Mouse (Mus musculus) liver, postnatal 0 days (tissue): Measurements from ENCODE around the gene Cherp. TPM values are rescaled to one million over a fixed set of nuclear protein-coding genes. Genes with fewer than 3 reads are reported as not detected.

Experiments used
- ATAC-seq: fragments of 200-750 bp; cut with Nextera tagmentation; 2 replicates; pipeline ENCODE4 v1.8.0; 2017; ENCODE audit warnings: mild to moderate bottlenecking, moderate library complexity
- DNase-seq: peaks from one replicate; pipeline ENCODE4 v3.0.0-alpha.2; 2016
- H3K27ac ChIP-seq: fragments of 300-500 bp; sonication (generic); 2 replicates; pipeline ENCODE4 v1.5.1; 2014; ENCODE audit warnings: antibody characterized with exemption, moderate library complexity, mild to moderate bottlenecking, low read depth
- H3K27me3 ChIP-seq: fragments of 300-500 bp; sonication (generic); 2 replicates; pipeline ENCODE4 v1.6.1; 2014; ENCODE audit warnings: low read length, control low read depth, mixed read lengths; ENCODE audit not compliant: insufficient read depth
- H3K36me3 ChIP-seq: fragments of 300-500 bp; sonication (generic); replicated peaks from 2 replicates; pipeline ENCODE4 v1.6.1; 2014; ENCODE audit warnings: mild to moderate bottlenecking, control low read depth, low read length, moderate library complexity, mixed read lengths; ENCODE audit not compliant: insufficient read depth
- H3K4me1 ChIP-seq: fragments of 300-500 bp; sonication (generic); 2 replicates; pipeline ENCODE4 v1.6.1; 2014; ENCODE audit warnings: antibody characterized with exemption, mild to moderate bottlenecking, control low read depth; ENCODE audit not compliant: insufficient read depth
- H3K4me2 ChIP-seq: fragments of 300-500 bp; sonication (generic); 2 replicates; pipeline ENCODE4 v1.6.1; 2014; ENCODE audit warnings: low read depth, mild to moderate bottlenecking, low read length, moderate library complexity, mixed read lengths
- H3K4me3 ChIP-seq: fragments of 300-500 bp; sonication (generic); 2 replicates; pipeline ENCODE4 v1.5.1; 2014; ENCODE audit warnings: low read depth, low read length
- H3K9ac ChIP-seq: fragments of 300-500 bp; sonication (generic); replicated peaks from 2 replicates; pipeline ENCODE4 v1.6.1; 2014; ENCODE audit warnings: mild to moderate bottlenecking, moderate library complexity
- H3K9me3 ChIP-seq: fragments of 300-500 bp; sonication (generic); 2 replicates; pipeline ENCODE4 v1.6.1; 2016; ENCODE audit warnings: mild to moderate bottlenecking, control low read depth, low read length, mixed read lengths
- CTCF ChIP-seq: sonication (generic); IDR thresholded peaks from 2 replicates; pipeline ENCODE4 v1.5.1; 2016; ENCODE audit warnings: antibody characterized with exemption, low read depth
- EP300 ChIP-seq: IDR thresholded peaks from 2 replicates; pipeline ENCODE4 v1.6.1; 2016; ENCODE audit warnings: antibody characterized with exemption, low read depth, mild to moderate bottlenecking
- WGBS: fragments of 180-500 bp; shearing (Covaris S2); extraction: QIAGEN DNeasy Blood & Tissue Kit; methylation state at CpG from one replicate; pipeline ENCODE4 v1.1.7; 2014; ENCODE audit not compliant: insufficient replicate concordance; 5-methylcytosine and 5-hydroxymethylcytosine counted together
- polyA plus RNA-seq: library from polyadenylated mRNA; unstranded; fragments of >200 nt; fragmentation: Nextera tagmentation; extraction: Ambion mirVana; gene quantifications from 2 replicates; pipeline ENCODE4 v1.2.1, GENCODE M21; 2015

Gene Cherp
- polyA plus RNA-seq, 1 experiment from 2014 or later = 11.2 TPM

- Histone ChIP-seq H3K4me1 (peaks cover 56% of the 10 kb centered on the region), H3K36me3 (no peaks in the 10 kb centered on the region), H3K9me3 (no peaks in the 10 kb centered on the region), H3K27ac (no peak overlapping the region), H3K27me3 (no peaks in the 10 kb centered on the region), H3K9ac (no peak overlapping the region; the same call in 1 of the 2 replicates), H3K4me3 (no peak overlapping the region), H3K4me2 (no peak overlapping the region)
- TF ChIP-seq EP300 = no peak
- 0 out of 2 replicates have a peak, but pooled peaks have one; percentile 9 for TF ChIP-seq CTCF
- DNase-seq (no peak), ATAC-seq (peak; percentile 33; the same call in 1 of the 2 replicates)
Measured at GRCm38 (mm10) chr8:72504637-72505314, 29.8 kb upstream of the Cherp start.

- Histone ChIP-seq H3K36me3 (no peaks in the 10 kb centered on the region), H3K4me1 (peaks cover 52% of the 10 kb centered on the region), H3K9ac (no peak overlapping the region), H3K9me3 (no peaks in the 10 kb centered on the region), H3K4me2 (no peak overlapping the region), H3K27ac (no peak overlapping the region), H3K4me3 (no peak overlapping the region), H3K27me3 (no peaks in the 10 kb centered on the region)
- DNase-seq (no peak), ATAC-seq (no peak)
- TF ChIP-seq EP300 (no peak), CTCF (no peak)
Measured at GRCm38 (mm10) chr8:72504137-72504536, 29.1 kb upstream of the Cherp start.

- H3K27ac ChIP-seq = no peak overlapping the region
- H3K27me3 ChIP-seq = no peaks in the 10 kb centered on the region
- 81% methylated on average over 1 of the region's 1 CpGs for WGBS
- H3K4me1 ChIP-seq = peaks cover 25% of the 10 kb centered on the region
- H3K4me3 ChIP-seq = no peak overlapping the region
- ATAC-seq = no peak
- H3K4me2 ChIP-seq = no peak overlapping the region
- peaks cover 14% of the 10 kb centered on the region for H3K36me3 ChIP-seq
- TF ChIP-seq EP300 = no peak
- no peak for TF ChIP-seq CTCF
- H3K9ac ChIP-seq = no peak overlapping the region
- DNase-seq = no peak
- no peaks in the 10 kb centered on the region for H3K9me3 ChIP-seq
Measured at GRCm38 (mm10) chr8:72500521-72500931, 25.5 kb upstream of the Cherp start.

GRCm38 (mm10) chr8:72499521-72500284 lies 24.7 kb upstream of the Cherp start:
- DNase-seq (no peak), ATAC-seq (no peak)
- Histone ChIP-seq H3K9ac (no peak overlapping the region), H3K4me1 (peaks cover 19% of the 10 kb centered on the region), H3K4me2 (no peak overlapping the region), H3K36me3 (peaks cover 20% of the 10 kb centered on the region), H3K27me3 (no peaks in the 10 kb centered on the region), H3K9me3 (no peaks in the 10 kb centered on the region), H3K4me3 (no peak overlapping the region), H3K27ac (no peak overlapping the region)
- TF ChIP-seq EP300 = no peak
- no peak for TF ChIP-seq CTCF
- WGBS = 84% methylated on average over 2 of the region's 2 CpGs

DNA sequence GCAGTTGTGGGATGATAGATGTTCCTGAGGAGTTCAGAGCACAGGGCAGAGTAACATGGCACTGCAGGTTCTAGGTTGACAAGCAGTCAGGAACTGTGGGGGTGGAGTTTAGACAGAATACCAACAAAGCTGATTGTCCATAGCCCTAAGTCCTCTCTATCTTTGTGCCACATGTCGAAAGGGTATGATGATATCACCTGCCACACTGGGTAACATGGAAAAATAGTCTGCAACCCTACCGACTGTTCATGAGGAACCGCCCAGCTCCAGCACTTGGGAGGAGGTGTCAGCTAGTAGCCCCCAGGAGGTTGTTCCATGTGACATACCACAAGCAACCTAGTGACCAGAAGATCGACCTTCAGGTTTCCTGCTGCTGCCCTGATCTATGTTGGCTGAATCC lies 23.5 kb upstream of the Cherp start:
- H3K4me3 ChIP-seq = no peak overlapping the region
- H3K4me1 ChIP-seq = peaks cover 16% of the 10 kb centered on the region
- H3K9ac ChIP-seq = no peak overlapping the region
- no peak overlapping the region for H3K27ac ChIP-seq
- no peak overlapping the region for H3K4me2 ChIP-seq
- TF ChIP-seq EP300 = no peak
- no peak for TF ChIP-seq CTCF
- peaks cover 22% of the 10 kb centered on the region for H3K36me3 ChIP-seq
- WGBS = 59% methylated on average over 4 of the region's 4 CpGs
- no peak; the same call in 1 of the 2 replicates for ATAC-seq
- no peak for DNase-seq
- no peaks in the 10 kb centered on the region for H3K9me3 ChIP-seq
- H3K27me3 ChIP-seq = no peaks in the 10 kb centered on the region

- Histone ChIP-seq H3K36me3 (peaks cover 22% of the 10 kb centered on the region), H3K4me1 (peaks cover 17% of the 10 kb centered on the region)
- 56% methylated on average over 1 of the region's 1 CpGs for WGBS
Measured at GRCm38 (mm10) chr8:72497911-72498310, 22.9 kb upstream of the Cherp start.

More at GRCm38 (mm10) chr8:72497911-72498310, 22.9 kb upstream of the Cherp start:
- TF ChIP-seq EP300 (no peak), CTCF (no peak)
- Histone ChIP-seq H3K9ac (no peak overlapping the region), H3K27ac (no peak overlapping the region), H3K27me3 (no peaks in the 10 kb centered on the region), H3K4me3 (no peak overlapping the region), H3K4me2 (no peak overlapping the region), H3K9me3 (no peaks in the 10 kb centered on the region)
- DNase-seq = no peak
- no peak for ATAC-seq
